Mouse (Mus musculus) embryonic facial prominence, embryonic 15.5 days (tissue): ENCODE results near the gene Fstl3. TPM values are rescaled to one million over a fixed set of nuclear protein-coding genes. Genes with fewer than 3 reads are reported as not detected.

Source experiments
- ATAC-seq: fragments of 200-750 bp; cut with Nextera tagmentation; 2 replicates; pipeline ENCODE4 v1.8.0; 2017; ENCODE audit warnings: low read depth, moderate TSS enrichment; ENCODE audit not compliant: insufficient number of reproducible peaks, low FRiP score, low TSS enrichment
- H3K27ac ChIP-seq: fragments of 300-500 bp; sonication (generic); replicated peaks from 2 replicates; pipeline ENCODE4 v1.5.1; 2015; ENCODE audit warnings: mild to moderate bottlenecking, inconsistent platforms
- H3K27me3 ChIP-seq: fragments of 300-500 bp; sonication (generic); 2 replicates; pipeline ENCODE4 v1.6.1; 2015; ENCODE audit warnings: inconsistent platforms
- H3K36me3 ChIP-seq: fragments of 300-500 bp; sonication (generic); 2 replicates; pipeline ENCODE4 v1.6.1; 2015; ENCODE audit warnings: mild to moderate bottlenecking, inconsistent platforms
- H3K4me1 ChIP-seq: fragments of 300-500 bp; sonication (generic); 2 replicates; pipeline ENCODE4 v1.6.1; 2015; ENCODE audit warnings: inconsistent platforms
- H3K4me2 ChIP-seq: fragments of 300-500 bp; sonication (generic); replicated peaks from 2 replicates; pipeline ENCODE4 v1.6.1; 2015; ENCODE audit warnings: mild to moderate bottlenecking, inconsistent platforms
- H3K4me3 ChIP-seq: fragments of 300-500 bp; sonication (generic); replicated peaks from 2 replicates; pipeline ENCODE4 v1.5.1; 2015; ENCODE audit warnings: mild to moderate bottlenecking, inconsistent platforms
- H3K9ac ChIP-seq: fragments of 300-500 bp; sonication (generic); 2 replicates; pipeline ENCODE4 v1.6.1; 2015; ENCODE audit warnings: inconsistent platforms
- H3K9me3 ChIP-seq: fragments of 300-500 bp; sonication (generic); replicated peaks from 2 replicates; pipeline ENCODE4 v1.6.1; 2016; ENCODE audit warnings: inconsistent platforms
- whole genome bisulfite sequencing: fragments of 180-500 bp; shearing (Covaris S2); methylation state at CpG from one replicate; pipeline ENCODE4 v1.1.7; 2015; 5-methylcytosine and 5-hydroxymethylcytosine counted together
- polyA plus RNA-seq: library from polyadenylated mRNA; unstranded; fragments of >200 nt; fragmentation: Nextera tagmentation; extraction: Ambion mirVana; gene quantifications from 2 replicates; pipeline ENCODE4 v1.2.1, GENCODE M21; 2015

The Fstl3 gene
- polyA plus RNA-seq, 1 experiment from 2014 or later, result 20.2 TPM

GRCm38 (mm10) chr10:79815671-79816494, 38.8 kb downstream of the Fstl3 start:
- peaks cover 7% of the 10 kb centered on the region for H3K4me1 ChIP-seq
- H3K9ac ChIP-seq, result no peak overlapping the region
- H3K4me2 ChIP-seq, result no peak overlapping the region
- H3K27ac ChIP-seq, result no peak overlapping the region
- no peak overlapping the region for H3K4me3 ChIP-seq
- 86% methylated on average over 12 of the region's 12 CpGs for WGBS
- ATAC-seq, result no peak
- H3K9me3 ChIP-seq, result no peaks in the 10 kb centered on the region
- peaks cover 46% of the 10 kb centered on the region for H3K36me3 ChIP-seq
- no peaks in the 10 kb centered on the region for H3K27me3 ChIP-seq

- H3K4me3 ChIP-seq, result no peak overlapping the region
- H3K4me2 ChIP-seq, result no peak overlapping the region
- WGBS, result 75% methylated on average over 2 of the region's 2 CpGs
- H3K27ac ChIP-seq, result 0 out of 2 replicates have a peak overlapping the region, but pooled peaks have one; percentile 19
- ATAC-seq, result no peak
- no peaks in the 10 kb centered on the region for H3K27me3 ChIP-seq
- H3K9ac ChIP-seq, result no peak overlapping the region
- H3K4me1 ChIP-seq, result peaks cover 16% of the 10 kb centered on the region
- H3K36me3 ChIP-seq, result peaks cover 39% of the 10 kb centered on the region
- no peaks in the 10 kb centered on the region for H3K9me3 ChIP-seq
Observed at GRCm38 (mm10) chr10:79817111-79817510, 40.0 kb downstream of the Fstl3 start.

- H3K27ac ChIP-seq, result peak overlapping the region; percentile 63; the same call in 1 of the 2 replicates
- WGBS, result 56% methylated on average over 4 of the region's 4 CpGs
- no peak overlapping the region for H3K4me2 ChIP-seq
- peaks cover 22% of the 10 kb centered on the region for H3K4me1 ChIP-seq
- peak; percentile 36; the same call in 1 of the 2 replicates for ATAC-seq
- H3K9ac ChIP-seq, result no peak overlapping the region
- no peaks in the 10 kb centered on the region for H3K27me3 ChIP-seq
- peaks cover 39% of the 10 kb centered on the region for H3K36me3 ChIP-seq
- no peak overlapping the region for H3K4me3 ChIP-seq
- H3K9me3 ChIP-seq, result no peaks in the 10 kb centered on the region
Observed at GRCm38 (mm10) chr10:79818225-79818624, 41.2 kb downstream of the Fstl3 start.

GRCm38 (mm10) chr10:79819606-79820005, 42.5 kb downstream of the Fstl3 start:
- 92% methylated on average over 17 of the region's 17 CpGs for WGBS
- H3K9ac ChIP-seq, result no peak overlapping the region
- H3K36me3 ChIP-seq, result peaks cover 39% of the 10 kb centered on the region
- no peak overlapping the region for H3K27ac ChIP-seq
- no peak overlapping the region for H3K4me2 ChIP-seq
- ATAC-seq, result no peak
- H3K4me3 ChIP-seq, result no peak overlapping the region
- no peaks in the 10 kb centered on the region for H3K9me3 ChIP-seq
- H3K27me3 ChIP-seq, result no peaks in the 10 kb centered on the region
- peaks cover 22% of the 10 kb centered on the region for H3K4me1 ChIP-seq

GRCm38 (mm10) chr10:79820277-79820676, 43.2 kb downstream of the Fstl3 start:
- Histone ChIP-seq H3K36me3 (peaks cover 33% of the 10 kb centered on the region), H3K4me3 (no peak overlapping the region), H3K4me1 (peaks cover 22% of the 10 kb centered on the region), H3K4me2 (no peak overlapping the region), H3K27me3 (no peaks in the 10 kb centered on the region), H3K9ac (no peak overlapping the region), H3K27ac (no peak overlapping the region), H3K9me3 (no peaks in the 10 kb centered on the region)
- 82% methylated on average over 8 of the region's 8 CpGs for WGBS
- no peak for ATAC-seq

- peaks cover 29% of the 10 kb centered on the region for H3K36me3 ChIP-seq
- 0 out of 2 replicates have a peak within 1 kb of the TSS, but pooled peaks have one; percentile 58 for H3K27ac ChIP-seq
- H3K4me3 ChIP-seq, result no peak within 1 kb of the TSS
- WGBS, result 61% methylated on average over 11 of the region's 11 CpGs
- H3K9me3 ChIP-seq, result no peaks in the 10 kb centered on the region
- H3K4me1 ChIP-seq, result peaks cover 22% of the 10 kb centered on the region
- H3K9ac ChIP-seq, result no peak within 1 kb of the TSS
- no peak for ATAC-seq
- no peak within 1 kb of the TSS for H3K4me2 ChIP-seq
- no peaks in the 10 kb centered on the region for H3K27me3 ChIP-seq
Observed at GRCm38 (mm10) chr10:79820782-79821181, 43.7 kb downstream of the Fstl3 start, which contains the start of gene Misp. Misp (plus strand) TSS chr10:79820989.

- Histone ChIP-seq H3K9me3 (no peaks in the 10 kb centered on the region), H3K4me3 (no peak overlapping the region), H3K4me1 (peaks cover 22% of the 10 kb centered on the region), H3K4me2 (no peak overlapping the region), H3K9ac (no peak overlapping the region), H3K27ac (0 out of 2 replicates have a peak overlapping the region, but pooled peaks have one; percentile 58), H3K36me3 (peaks cover 21% of the 10 kb centered on the region), H3K27me3 (no peaks in the 10 kb centered on the region)
- WGBS, result 81% methylated on average over 12 of the region's 12 CpGs
- ATAC-seq, result no peak
Observed at GRCm38 (mm10) chr10:79821731-79822130, 44.7 kb downstream of the Fstl3 start.

- 0 out of 2 replicates have a peak overlapping the region, but pooled peaks have one; percentile 2 for H3K4me3 ChIP-seq
- H3K9ac ChIP-seq, result no peak overlapping the region
- WGBS, result 23% methylated on average over 17 of the region's 17 CpGs
- H3K27ac ChIP-seq, result peak overlapping the region; percentile 58; the same call in 1 of the 2 replicates
- no peaks in the 10 kb centered on the region for H3K9me3 ChIP-seq
- peaks cover 17% of the 10 kb centered on the region for H3K36me3 ChIP-seq
- no peak; the same call in 1 of the 2 replicates for ATAC-seq
- H3K4me2 ChIP-seq, result peak overlapping the region; percentile 41
- H3K27me3 ChIP-seq, result no peaks in the 10 kb centered on the region
- H3K4me1 ChIP-seq, result peaks cover 22% of the 10 kb centered on the region
Observed at GRCm38 (mm10) chr10:79822372-79822771, 45.3 kb downstream of the Fstl3 start.

- Histone ChIP-seq H3K27ac (no peak overlapping the region), H3K9me3 (no peaks in the 10 kb centered on the region), H3K36me3 (peaks cover 17% of the 10 kb centered on the region), H3K4me3 (no peak overlapping the region), H3K27me3 (no peaks in the 10 kb centered on the region), H3K9ac (no peak overlapping the region), H3K4me1 (peaks cover 19% of the 10 kb centered on the region), H3K4me2 (no peak overlapping the region)
- no peak for ATAC-seq
- 56% methylated on average over 6 of the region's 6 CpGs for WGBS
Observed at GRCm38 (mm10) chr10:79823011-79823410, 45.9 kb downstream of the Fstl3 start.

- no peaks in the 10 kb centered on the region for H3K9me3 ChIP-seq
- no peak overlapping the region for H3K4me2 ChIP-seq
- H3K9ac ChIP-seq, result no peak overlapping the region
- no peak overlapping the region for H3K4me3 ChIP-seq
- H3K4me1 ChIP-seq, result peaks cover 15% of the 10 kb centered on the region
- peaks cover 11% of the 10 kb centered on the region for H3K36me3 ChIP-seq
- 64% methylated on average over 6 of the region's 6 CpGs for WGBS
- ATAC-seq, result no peak
- no peaks in the 10 kb centered on the region for H3K27me3 ChIP-seq
- H3K27ac ChIP-seq, result no peak overlapping the region
Observed at GRCm38 (mm10) chr10:79824413-79824812, 47.3 kb downstream of the Fstl3 start.

- H3K27ac ChIP-seq, result no peak overlapping the region
- 0 out of 2 replicates have a peak, but pooled peaks cover 3% of the 10 kb centered on the region for H3K4me1 ChIP-seq
- no peak overlapping the region for H3K9ac ChIP-seq
- no peak for ATAC-seq
- no peaks in the 10 kb centered on the region for H3K9me3 ChIP-seq
- H3K27me3 ChIP-seq, result no peaks in the 10 kb centered on the region
- H3K4me2 ChIP-seq, result no peak overlapping the region
- no peaks in the 10 kb centered on the region for H3K36me3 ChIP-seq
- no peak overlapping the region for H3K4me3 ChIP-seq
- 83% methylated on average over 3 of the region's 3 CpGs for WGBS
Observed at GRCm38 (mm10) chr10:79831583-79831982, 54.5 kb downstream of the Fstl3 start.
